9 mouse cellular contexts compared by ENCODE assay signal in genomic region chr2:144247337-144247978, GRCm38 (mm10). TPM values are rescaled to one million over a fixed set of nuclear protein-coding genes. Genes with fewer than 3 reads are reported as not detected.
DNase-seq lines count a peak whose midpoint lies in the region; ATAC-seq and TF ChIP-seq lines count a peak whose summit lies in the region.
"Had no signal": no experiment of that assay in that cellular context is flagged by ENCODE, and none has a peak within 500 bp of the region (broad histone marks: within the 10 kb centered on the region; RNA-seq: fewer than 3 reads in every experiment).

No protein-coding gene starts in this region.

- no peak for TF ChIP-seq POLR2A in cerebellum, adult 2 months (IDR thresholded peaks at IDR 0.05; ENCODE audit: borderline replicate concordance, insufficient read depth, low read length)

- H3K4me1 ChIP-seq in cerebellum, adult 2 months (ENCODE audit: control insufficient read depth, insufficient read depth, low read length) = no peaks in the 10 kb centered on the region

- intact Hi-C loops in left cerebral cortex, adult 2 months (cut with DNase I) = no loop called here
- intact Hi-C loops in heart, postnatal 36 days (cut with DNase I) = no loop called here

- DNase-seq in left cerebral cortex, adult 2 months (ENCODE audit: extremely low spot score in 1 of 2, low spot score in 2 of 2) = no peak
- no peak for DNase-seq in left cerebral cortex, adult 8-10 months (ENCODE audit: low spot score in 2 of 2)
- DNase-seq in heart, postnatal 36 days = peak; percentile 36 to 40
- DNase-seq in monocyte, adult 2 months (ENCODE audit: low read depth in 1 of 2, low spot score in 2 of 2) = peak; percentile 40 to 50
- no peak for DNase-seq in cerebellum, adult 11 months
- DNase-seq in cerebellum, adult 2 months = no peak
- no peak for DNase-seq in layer of hippocampus, postnatal 25 days (ENCODE audit: extremely low spot score in 1 of 2, low spot score in 1 of 2)

- H3K27ac ChIP-seq in left cerebral cortex, adult 2 months = 0 out of 2 replicates have a peak overlapping the region, but pooled peaks have one; percentile 19
- no peak overlapping the region for H3K27ac ChIP-seq in cerebellum, adult 2 months (ENCODE audit: insufficient read depth, low read length)
- H3K27ac ChIP-seq: midbrain, embryonic 12.5 days had no signal

- no peaks in the 10 kb centered on the region for H3K27me3 ChIP-seq in cerebellum, adult 2 months (ENCODE audit: control insufficient read depth, insufficient read depth, low read length)
- H3K27me3 ChIP-seq: midbrain, embryonic 12.5 days had no signal

- ATAC-seq in common myeloid progenitor, adult 5-6 weeks (replicated peaks; ENCODE audit: low read depth, poor library complexity, severe bottlenecking) = peak; percentile 78

- no peak overlapping the region for H3K4me3 ChIP-seq in left cerebral cortex, adult 2 months
- no peak overlapping the region for H3K4me3 ChIP-seq in cerebellum, adult 2 months (replicated peaks; ENCODE audit: insufficient read depth, low read depth, low read length)
- H3K4me3 ChIP-seq: midbrain, embryonic 12.5 days had no signal

- no peak for TF ChIP-seq CTCF in left cerebral cortex, adult 2 months (IDR thresholded peaks at IDR 0.05)
- no peak for TF ChIP-seq CTCF in cerebellum, adult 2 months (IDR thresholded peaks at IDR 0.05; ENCODE audit: borderline replicate concordance, insufficient read depth, low read depth, low read length)

- 50% methylated on average over 5 of the region's 5 CpGs for WGBS in cerebellum, adult 2 months

RNA-seq across cellular contexts. Expression of gene Mgme1, which starts 23.0 kb away (rescaled TPM):
- total RNA-seq in left cerebral cortex, adult 2 months (2021) = 1 to 10 TPM; 5.4 to 5.7 TPM
- total RNA-seq in left cerebral cortex, adult 8-10 months (2022) = 1 to 10 TPM; 4.4 to 6.1 (median 5.4) TPM
- 29.3 and 30.4 TPM in 2 replicates for total RNA-seq in common myeloid progenitor, adult 5-6 weeks (2017)
- 10 to 100 TPM; 12.4 to 14.4 TPM for total RNA-seq in heart, postnatal 36 days (2021)
- 6.5 and 6.7 TPM in 2 replicates for polyA plus RNA-seq in cerebellum, adult 2 months (2012; rRNA removed)
- 1 to 10 TPM; 4.7 to 5.4 TPM for total RNA-seq in layer of hippocampus, postnatal 25 days (2021)

RNA-seq across cellular contexts. Expression of gene Snx5, which starts 23.2 kb away (rescaled TPM):
- 10 to 100 TPM; 77.4 to 87.4 TPM for total RNA-seq in left cerebral cortex, adult 2 months (2021)
- 10 to 100 TPM; 81.2 to 90.5 (median 83.9) TPM for total RNA-seq in left cerebral cortex, adult 8-10 months (2022)
- total RNA-seq in common myeloid progenitor, adult 5-6 weeks (2017) = 280 and 311 TPM in 2 replicates
- total RNA-seq in heart, postnatal 36 days (2021) = 10 to 100 TPM; 54.1 to 57.4 TPM
- 72.8 and 76.9 TPM in 2 replicates for polyA plus RNA-seq in cerebellum, adult 2 months (2012; rRNA removed)
- total RNA-seq in layer of hippocampus, postnatal 25 days (2021) = 10 to 100 TPM; 71.2 to 71.4 TPM

Comparison
In these comparisons a context has a peak if more than half of its experiments do, and no peak if none do; other contexts are left out.
1. DNase-seq: peak in heart, postnatal 36 days (2 of 2) and monocyte, adult 2 months (2 of 2); none in left cerebral cortex, adult 2 months (0 of 2), left cerebral cortex, adult 8-10 months (0 of 2), cerebellum, adult 11 months (single experiment), cerebellum, adult 2 months (0 of 2) and layer of hippocampus, postnatal 25 days (0 of 2).